Mouse (Mus musculus): ENCODE data around the gene Slc2a3.

DNA sequence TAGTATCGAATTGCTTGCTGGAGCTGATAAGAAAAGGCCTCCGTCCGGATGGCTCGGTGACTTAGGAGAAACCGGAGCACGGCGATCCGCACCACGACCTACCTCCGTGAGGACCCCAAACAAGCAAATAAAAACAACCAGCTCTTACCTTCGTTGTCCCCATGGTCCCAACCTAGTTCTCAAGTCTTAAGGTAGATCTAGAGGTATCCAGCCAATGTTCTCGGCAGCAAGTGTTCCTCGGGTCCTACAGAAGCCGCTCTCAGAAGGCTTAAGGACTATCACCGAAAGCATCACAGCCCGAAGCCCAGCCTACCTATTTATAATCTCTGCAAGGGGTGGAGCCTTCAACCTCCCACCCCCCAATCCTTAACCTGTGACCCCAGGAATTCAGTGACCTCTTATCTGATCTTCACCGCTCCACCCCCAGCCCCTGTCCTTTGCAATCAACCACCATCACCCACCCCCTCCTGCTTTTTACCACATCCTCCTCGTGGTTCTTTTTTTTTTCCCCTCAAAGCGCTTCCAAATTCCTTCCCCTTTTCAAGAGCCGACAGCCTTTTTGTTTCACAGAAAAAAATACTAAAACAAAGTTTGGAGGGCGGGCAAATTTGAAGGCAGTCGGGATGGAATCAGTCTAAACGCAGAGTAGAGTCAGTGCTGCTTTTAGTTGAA lies 59.1 kb downstream of the Slc2a3 start:
- TF ChIP-seq CTCF (IDR thresholded peaks at IDR 0.05; ENCODE audit: borderline replicate concordance, insufficient read depth, low read depth, low read length) (no peak), POLR2A (IDR thresholded peaks at IDR 0.05; ENCODE audit: borderline replicate concordance, insufficient read depth, low read length) (peak; percentile 89; the same call in 1 of the 2 replicates)

Data from cerebellum, adult 2 months (tissue).